Mouse (Mus musculus): ENCODE results near the gene Gm436.

- TF ChIP-seq MYOG (IDR thresholded peaks at IDR 0.05; ENCODE audit: control insufficient read depth in 1 of 3, insufficient read depth in 1 of 3, insufficient read length in 2 of 3, low read depth in 2 of 3) = no peak
- no peak for TF ChIP-seq POLR2A (IDR thresholded peaks at IDR 0.05; ENCODE audit: insufficient read length, low read depth)
These were observed 47.9 kb downstream of the Gm436 start for GRCm38 (mm10) chr4:144638263-144638662.
